Mouse (Mus musculus): ENCODE measurements around the gene Gadl1. TPM values are rescaled to one million over a fixed set of nuclear protein-coding genes. Genes with fewer than 3 reads are reported as not detected.

Gene Gadl1
- total and polyA plus RNA-seq, 3 experiments, result 0.27 TPM; not detected in 2

GRCm38 (mm10) chr9:116111149-116111970, 202.1 kb downstream of the Gadl1 start:
- no peak for ATAC-seq (ENCODE audit: extremely low read depth, insufficient number of reproducible peaks, low FRiP score, poor library complexity, severe bottlenecking)
- peaks cover 61% of the 10 kb centered on the region for H3K9me3 ChIP-seq (replicated peaks)
- no peaks in the 10 kb centered on the region for H3K36me3 ChIP-seq (replicated peaks)
- no peaks in the 10 kb centered on the region for H3K27me3 ChIP-seq (ENCODE audit: insufficient read depth, low read length)
- TF ChIP-seq TAL1 (conservative IDR thresholded peaks at IDR 0.05; ENCODE audit: low read depth, low read length), result no peak
- no peak for TF ChIP-seq GATA1 (IDR thresholded peaks at IDR 0.05; ENCODE audit: borderline replicate concordance, low read length)
- TF ChIP-seq CTCF (IDR thresholded peaks at IDR 0.05; ENCODE audit: low read depth, low read length), result no peak
- H3K4me3 ChIP-seq (ENCODE audit: low read depth, low read length), result no peak overlapping the region
- no peak for DNase-seq (ENCODE audit: low spot score)
- no peaks in the 10 kb centered on the region for H3K4me1 ChIP-seq (ENCODE audit: insufficient read depth, low read depth, low read length)

DNA sequence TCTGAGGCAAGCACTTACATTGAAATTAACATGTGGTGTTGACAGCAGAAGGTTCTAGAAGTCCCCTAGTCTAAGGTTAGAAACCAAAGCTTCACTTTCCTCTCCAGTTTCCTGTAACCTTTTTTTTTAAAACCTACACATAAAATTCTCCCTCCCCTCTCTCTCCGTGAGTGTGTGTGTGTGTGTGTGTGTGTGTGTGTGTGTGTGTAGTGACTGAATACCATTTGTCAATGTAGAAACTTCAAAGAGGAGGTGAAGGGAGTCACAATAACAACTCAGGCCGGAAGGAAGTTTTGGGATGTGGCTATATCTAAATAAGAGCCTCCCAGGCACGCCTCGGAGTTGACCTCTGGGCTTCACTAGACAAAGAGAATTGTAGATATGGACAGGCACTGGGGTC, 205.1 kb downstream of the Gadl1 start:
- Histone ChIP-seq H3K4me3 (ENCODE audit: low read depth, low read length) (no peak overlapping the region), H3K9me3 (replicated peaks) (peaks cover 73% of the 10 kb centered on the region), H3K4me1 (ENCODE audit: insufficient read depth, low read depth, low read length) (no peaks in the 10 kb centered on the region), H3K27me3 (ENCODE audit: insufficient read depth, low read length) (no peaks in the 10 kb centered on the region), H3K36me3 (replicated peaks) (no peaks in the 10 kb centered on the region)
- DNase-seq (ENCODE audit: low spot score) (no peak), ATAC-seq (ENCODE audit: extremely low read depth, insufficient number of reproducible peaks, low FRiP score, poor library complexity, severe bottlenecking) (no peak)
- TF ChIP-seq CTCF (IDR thresholded peaks at IDR 0.05; ENCODE audit: low read depth, low read length) (no peak), TAL1 (conservative IDR thresholded peaks at IDR 0.05; ENCODE audit: low read depth, low read length) (no peak), POLR2AphosphoS5 (IDR thresholded peaks at IDR 0.05; ENCODE audit: insufficient replicate concordance, low read depth, low read length) (no peak)

- no peak for DNase-seq (ENCODE audit: low spot score)
- ATAC-seq (ENCODE audit: extremely low read depth, insufficient number of reproducible peaks, low FRiP score, poor library complexity, severe bottlenecking), result no peak
- H3K36me3 ChIP-seq (replicated peaks), result no peaks in the 10 kb centered on the region
- no peaks in the 10 kb centered on the region for H3K27me3 ChIP-seq (ENCODE audit: insufficient read depth, low read length)
- TF ChIP-seq GATA1 (IDR thresholded peaks at IDR 0.05; ENCODE audit: borderline replicate concordance, low read length), result no peak
- no peak for TF ChIP-seq CTCF (IDR thresholded peaks at IDR 0.05; ENCODE audit: low read depth, low read length)
- no peak for TF ChIP-seq TAL1 (conservative IDR thresholded peaks at IDR 0.05; ENCODE audit: low read depth, low read length)
- no peak for TF ChIP-seq POLR2AphosphoS5 (IDR thresholded peaks at IDR 0.05; ENCODE audit: insufficient replicate concordance, low read depth, low read length)
- TF ChIP-seq GATA2 (IDR thresholded peaks at IDR 0.05; ENCODE audit: borderline replicate concordance, low read depth, low read length), result no peak
- no peaks in the 10 kb centered on the region for H3K4me1 ChIP-seq (ENCODE audit: insufficient read depth, low read depth, low read length)
- H3K9me3 ChIP-seq (replicated peaks), result peaks cover 69% of the 10 kb centered on the region
- H3K4me3 ChIP-seq (ENCODE audit: low read depth, low read length), result no peak overlapping the region
Observed at GRCm38 (mm10) chr9:116115875-116116274, 206.6 kb downstream of the Gadl1 start.

GRCm38 (mm10) chr9:116118332-116118872, 209.1 kb downstream of the Gadl1 start:
- Histone ChIP-seq H3K9me3 (replicated peaks) (peaks cover 64% of the 10 kb centered on the region), H3K4me3 (ENCODE audit: low read depth, low read length) (no peak overlapping the region), H3K4me1 (ENCODE audit: insufficient read depth, low read depth, low read length) (no peaks in the 10 kb centered on the region), H3K36me3 (replicated peaks) (no peaks in the 10 kb centered on the region), H3K27me3 (ENCODE audit: insufficient read depth, low read length) (no peaks in the 10 kb centered on the region)
- DNase-seq (ENCODE audit: low spot score) (no peak), ATAC-seq (ENCODE audit: extremely low read depth, insufficient number of reproducible peaks, low FRiP score, poor library complexity, severe bottlenecking) (no peak)
- TF ChIP-seq POLR2AphosphoS5 (IDR thresholded peaks at IDR 0.05; ENCODE audit: insufficient replicate concordance, low read depth, low read length) (no peak), GATA1 (IDR thresholded peaks at IDR 0.05; ENCODE audit: borderline replicate concordance, low read length) (no peak), GATA2 (IDR thresholded peaks at IDR 0.05; ENCODE audit: borderline replicate concordance, low read depth, low read length) (no peak), TAL1 (conservative IDR thresholded peaks at IDR 0.05; ENCODE audit: low read depth, low read length) (no peak), CTCF (IDR thresholded peaks at IDR 0.05; ENCODE audit: low read depth, low read length) (no peak)

DNA sequence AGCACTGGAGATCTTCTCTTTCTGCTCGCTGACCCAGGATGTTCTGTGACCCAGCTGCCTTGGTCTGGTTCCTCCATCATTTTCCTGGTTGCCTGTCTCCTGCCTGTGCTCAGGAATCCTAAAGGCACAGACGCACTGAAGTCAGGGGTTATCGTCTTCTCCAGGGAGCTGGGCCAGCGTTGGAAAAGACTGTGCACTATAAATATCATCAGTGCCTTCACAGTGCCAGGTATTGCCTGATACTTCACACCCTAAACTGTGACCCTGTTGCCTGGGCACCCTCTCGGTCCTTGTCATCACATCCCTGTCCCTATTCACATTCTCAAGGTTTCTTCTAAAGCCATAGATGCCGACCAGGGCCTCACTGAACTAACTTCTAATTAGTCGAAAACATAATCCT, 210.7 kb downstream of the Gadl1 start:
- Histone ChIP-seq H3K4me1 (ENCODE audit: insufficient read depth, low read depth, low read length) (no peaks in the 10 kb centered on the region), H3K27me3 (ENCODE audit: insufficient read depth, low read length) (no peaks in the 10 kb centered on the region), H3K36me3 (replicated peaks) (no peaks in the 10 kb centered on the region), H3K4me3 (ENCODE audit: low read depth, low read length) (no peak overlapping the region), H3K9me3 (replicated peaks) (peaks cover 69% of the 10 kb centered on the region)
- ATAC-seq (ENCODE audit: extremely low read depth, insufficient number of reproducible peaks, low FRiP score, poor library complexity, severe bottlenecking) (no peak), DNase-seq (ENCODE audit: low spot score) (no peak)
- TF ChIP-seq CTCF (IDR thresholded peaks at IDR 0.05; ENCODE audit: low read depth, low read length) (no peak), POLR2AphosphoS5 (IDR thresholded peaks at IDR 0.05; ENCODE audit: insufficient replicate concordance, low read depth, low read length) (no peak), GATA1 (IDR thresholded peaks at IDR 0.05; ENCODE audit: borderline replicate concordance, low read length) (no peak), GATA2 (IDR thresholded peaks at IDR 0.05; ENCODE audit: borderline replicate concordance, low read depth, low read length) (no peak), TAL1 (conservative IDR thresholded peaks at IDR 0.05; ENCODE audit: low read depth, low read length) (no peak)

DNA sequence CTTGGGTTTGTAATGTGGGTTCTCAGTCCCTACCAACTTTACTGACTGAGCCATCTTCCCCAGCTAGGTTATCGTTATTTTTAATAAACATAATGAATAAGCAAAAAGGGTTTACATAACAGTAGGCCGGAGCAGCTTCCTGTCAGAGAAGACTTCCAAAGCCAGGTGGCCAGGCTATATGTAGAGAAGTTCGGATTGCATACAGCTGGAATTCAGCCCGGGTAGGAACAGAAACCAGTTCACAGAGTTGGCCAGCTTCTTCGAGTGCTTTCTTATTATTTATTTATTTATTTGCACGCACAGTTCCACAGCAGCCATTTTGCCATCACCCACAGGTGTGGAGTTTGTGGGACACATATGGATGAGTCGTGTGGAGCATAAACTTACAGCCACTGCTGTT, 212.2 kb downstream of the Gadl1 start:
- Histone ChIP-seq H3K9me3 (replicated peaks) (peaks cover 73% of the 10 kb centered on the region), H3K4me3 (ENCODE audit: low read depth, low read length) (no peak overlapping the region), H3K4me1 (ENCODE audit: insufficient read depth, low read depth, low read length) (no peaks in the 10 kb centered on the region), H3K36me3 (replicated peaks) (no peaks in the 10 kb centered on the region), H3K27me3 (ENCODE audit: insufficient read depth, low read length) (no peaks in the 10 kb centered on the region)
- DNase-seq (ENCODE audit: low spot score) (no peak), ATAC-seq (ENCODE audit: extremely low read depth, insufficient number of reproducible peaks, low FRiP score, poor library complexity, severe bottlenecking) (no peak)
- TF ChIP-seq POLR2AphosphoS5 (IDR thresholded peaks at IDR 0.05; ENCODE audit: insufficient replicate concordance, low read depth, low read length) (no peak), TAL1 (conservative IDR thresholded peaks at IDR 0.05; ENCODE audit: low read depth, low read length) (no peak), GATA2 (IDR thresholded peaks at IDR 0.05; ENCODE audit: borderline replicate concordance, low read depth, low read length) (no peak), CTCF (IDR thresholded peaks at IDR 0.05; ENCODE audit: low read depth, low read length) (no peak), GATA1 (IDR thresholded peaks at IDR 0.05; ENCODE audit: borderline replicate concordance, low read length) (no peak)

Measured in G1E (cell line).